Mouse (Mus musculus) G1E-ER4 (cell line): ENCODE data around the gene Fam20c. TPM values are rescaled to one million over a fixed set of nuclear protein-coding genes. Genes with fewer than 3 reads are reported as not detected.

Experiments used
- GATA1 ChIP-seq: IDR thresholded peaks from one replicate; pipeline ENCODE4 v1.8.0; 2012; ENCODE audit warnings: low read length, inconsistent platforms
- polyA plus RNA-seq: library from polyadenylated mRNA; stranded (reverse); fragments of >175 nt; gene quantifications from 2 replicates; pipeline ENCODE4 v1.2.3, GENCODE M21; 2012

Fam20c gene
- polyA plus RNA-seq, 1 experiment: 0.01 TPM

DNA sequence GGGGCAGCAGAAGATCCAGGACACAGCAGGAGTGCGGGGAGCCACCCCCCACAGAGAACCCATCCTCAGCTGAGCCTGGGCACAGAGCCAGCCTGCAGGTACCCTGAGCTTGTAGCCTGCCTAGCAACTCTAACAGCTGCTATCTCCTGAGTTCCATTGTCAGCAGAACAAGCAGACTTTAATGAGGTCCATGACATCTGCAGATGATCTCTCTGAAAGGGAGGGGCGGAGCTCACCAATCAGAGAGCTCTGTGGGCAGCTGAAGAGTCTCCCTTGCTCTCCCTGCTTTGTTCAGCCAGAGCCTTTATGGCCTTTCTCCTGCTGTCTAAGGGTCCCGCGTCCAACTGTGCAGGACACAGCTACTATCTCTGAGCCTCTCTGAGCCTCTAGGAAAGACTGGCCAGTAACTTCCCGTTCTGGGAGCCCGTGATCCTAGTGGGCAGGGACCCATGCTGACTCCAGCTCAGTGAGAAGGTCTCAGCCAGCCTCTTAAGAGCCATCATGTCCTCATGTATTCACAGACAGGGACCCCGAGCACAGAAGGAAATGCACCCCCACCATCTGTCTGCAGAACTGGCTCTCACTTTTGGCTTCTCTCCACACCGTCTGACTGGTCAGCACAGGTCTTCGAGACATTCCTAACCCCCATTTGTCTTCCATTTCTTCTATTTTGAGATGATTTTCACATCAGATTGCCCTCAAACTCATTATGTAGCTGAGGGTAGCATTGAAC, 24.6 kb downstream of the Fam20c start:
- no peak for TF ChIP-seq GATA1

DNA sequence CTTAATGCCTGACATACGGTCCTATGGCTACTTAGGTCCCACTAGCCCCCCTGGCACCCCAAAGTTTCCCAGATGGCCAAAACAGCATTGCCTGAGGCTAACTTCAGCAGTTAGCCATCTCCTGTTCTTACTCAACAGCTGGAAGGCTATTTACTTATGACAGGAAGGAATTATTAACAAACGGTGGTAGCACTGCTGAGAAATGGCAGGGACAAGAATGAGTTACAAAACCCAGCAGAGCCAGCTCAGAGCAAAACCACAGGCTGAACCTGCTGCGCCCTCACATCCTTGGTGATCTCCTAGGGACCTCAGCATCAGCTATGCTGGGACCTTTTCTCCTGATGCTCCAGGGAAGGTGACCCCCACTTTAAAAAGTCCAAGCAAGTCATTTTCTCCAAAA, 25.3 kb downstream of the Fam20c start:
- TF ChIP-seq GATA1: no peak

DNA sequence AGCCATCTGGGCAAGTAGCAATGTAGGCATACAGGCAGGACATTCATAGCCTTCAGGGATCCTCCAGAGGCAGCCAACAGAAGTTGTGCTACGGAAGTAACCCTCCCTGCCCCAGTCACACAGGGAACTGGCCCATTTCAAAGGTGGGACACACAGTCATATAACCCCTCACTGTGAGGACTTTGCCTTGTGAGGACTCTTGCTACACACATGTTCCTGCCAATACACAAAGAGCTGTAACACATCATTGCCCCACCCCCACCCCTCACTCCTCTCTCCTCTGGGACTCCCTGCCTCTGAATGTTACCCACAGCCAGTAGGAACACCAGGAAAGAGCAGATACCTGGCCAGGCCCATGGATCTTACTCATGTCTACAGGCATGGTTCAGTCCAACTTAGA, 28.4 kb downstream of the Fam20c start:
- TF ChIP-seq GATA1: no peak

DNA sequence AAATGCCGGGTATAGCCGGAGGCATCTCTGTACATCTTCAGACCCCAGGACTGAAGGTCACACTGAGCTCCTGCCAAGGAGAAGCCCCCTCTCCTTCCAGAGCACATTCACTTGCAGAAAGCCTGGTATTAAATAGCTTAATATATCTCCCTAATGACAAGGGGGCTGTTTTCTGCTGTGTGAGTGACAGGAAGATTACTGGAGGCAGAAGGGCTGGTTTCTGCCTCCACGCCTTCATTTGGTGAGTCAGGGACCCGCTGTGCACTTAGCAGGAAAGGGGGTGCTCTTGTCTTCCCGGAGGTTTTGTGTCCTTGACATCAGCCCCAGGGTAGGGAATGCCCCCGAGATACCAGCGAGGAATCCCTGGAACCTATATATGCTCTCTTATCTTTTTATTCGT, 28.9 kb downstream of the Fam20c start:
- TF ChIP-seq GATA1: no peak

DNA sequence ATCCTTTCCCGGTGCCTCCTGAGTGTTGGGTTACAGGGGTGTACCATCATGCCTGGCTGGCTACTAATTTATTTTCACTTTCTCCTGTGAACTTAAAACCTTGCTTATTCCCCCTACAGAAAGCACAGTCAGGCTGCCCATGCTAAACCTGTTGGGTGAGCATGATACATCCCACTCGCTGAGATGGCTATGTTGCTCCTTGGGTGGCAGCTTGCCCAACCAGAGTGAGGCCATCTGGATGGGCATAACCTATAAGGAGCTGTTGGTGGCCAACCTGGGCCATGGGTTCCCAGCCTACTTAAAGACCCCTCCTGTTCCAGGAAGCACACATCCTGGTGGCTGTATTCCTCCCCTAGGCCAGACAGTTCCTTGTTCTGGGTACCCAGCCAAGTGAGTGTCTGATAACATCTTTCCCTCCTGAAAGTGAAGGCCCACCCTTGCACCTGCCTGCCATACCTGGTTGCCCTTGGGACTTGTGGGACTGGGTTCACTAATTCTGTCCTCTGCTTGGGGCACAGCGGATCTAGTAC, 31.7 kb downstream of the Fam20c start:
- TF ChIP-seq GATA1: no peak

DNA sequence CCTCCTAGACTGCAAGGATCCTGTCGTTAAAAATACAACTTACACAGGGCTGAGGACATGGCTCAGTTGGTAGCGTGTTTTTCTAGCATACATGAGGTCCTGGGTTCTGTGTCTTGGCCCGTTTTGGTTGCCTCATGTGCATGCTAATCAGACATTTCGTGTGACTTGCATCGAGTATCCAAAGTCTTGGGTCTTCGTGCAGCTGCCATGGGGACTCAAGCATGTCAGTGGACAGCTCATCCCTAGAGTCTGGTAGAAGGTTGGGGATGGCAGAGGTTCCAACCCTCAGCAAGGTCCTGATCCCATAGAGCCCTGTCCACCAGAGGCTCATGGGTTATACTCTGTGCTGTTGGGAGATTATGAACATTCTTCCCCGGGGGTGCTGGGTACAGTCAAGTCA, 33.3 kb downstream of the Fam20c start:
- TF ChIP-seq GATA1: no peak

DNA sequence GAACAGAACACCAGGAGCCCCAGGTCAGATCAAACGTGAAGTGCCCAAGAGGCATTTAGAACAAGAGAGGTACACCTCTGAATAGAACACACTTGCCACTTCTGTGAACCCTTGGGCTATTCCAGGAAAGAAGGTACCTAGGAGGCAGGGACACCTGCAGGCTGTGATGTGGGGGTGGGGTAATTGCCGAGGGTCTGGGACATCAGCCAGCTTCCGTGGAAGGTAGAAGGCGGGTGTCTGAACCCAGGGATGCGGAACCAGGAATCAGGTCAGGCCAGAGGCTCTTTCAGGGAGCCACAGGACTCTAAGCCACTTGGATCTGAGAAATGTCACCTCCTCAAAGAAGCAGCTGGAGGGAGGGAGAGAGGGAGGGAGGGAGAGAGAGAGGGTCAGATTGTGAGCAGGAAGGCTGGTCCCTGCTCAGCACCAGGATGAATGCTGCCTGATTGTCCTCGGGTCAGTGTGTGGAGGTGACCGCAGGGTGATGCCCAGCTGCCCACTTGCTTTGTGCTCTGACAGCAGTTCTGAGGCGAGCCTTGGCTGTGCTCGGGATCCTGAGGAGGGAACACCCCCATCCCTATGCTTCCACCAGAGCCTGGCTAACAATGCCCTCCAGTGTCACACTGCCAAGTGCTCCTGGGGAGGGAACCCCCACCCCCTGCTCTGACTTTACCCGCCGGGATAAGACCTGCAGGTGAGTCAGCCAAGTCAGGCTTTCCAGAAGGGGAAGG, 34.3 kb downstream of the Fam20c start:
- TF ChIP-seq GATA1: no peak

DNA sequence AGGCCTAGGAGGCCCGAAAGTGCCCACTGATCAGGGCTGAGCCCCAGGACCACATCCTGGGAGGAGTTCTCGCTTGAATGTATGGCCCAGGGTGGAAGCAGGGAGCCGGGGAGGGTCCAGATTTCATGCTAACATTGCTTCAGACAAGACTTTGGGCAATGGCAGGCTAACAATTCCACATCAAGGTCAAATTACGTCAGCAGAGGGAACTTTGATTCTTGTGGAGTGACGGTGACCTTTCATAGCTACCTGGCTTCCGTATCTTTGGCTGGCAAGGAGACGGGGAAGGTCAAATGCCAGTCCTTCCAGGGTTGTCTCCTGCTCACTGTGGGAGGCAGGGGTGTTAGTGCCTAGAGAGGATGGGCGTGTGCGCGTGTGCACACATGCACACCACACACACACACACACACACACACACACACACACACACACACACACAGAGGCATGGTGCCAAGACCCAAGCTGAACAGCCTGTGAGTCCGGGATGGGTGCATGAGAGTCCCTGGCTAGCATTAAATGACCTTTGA, 36.7 kb downstream of the Fam20c start:
- no peak for TF ChIP-seq GATA1

DNA sequence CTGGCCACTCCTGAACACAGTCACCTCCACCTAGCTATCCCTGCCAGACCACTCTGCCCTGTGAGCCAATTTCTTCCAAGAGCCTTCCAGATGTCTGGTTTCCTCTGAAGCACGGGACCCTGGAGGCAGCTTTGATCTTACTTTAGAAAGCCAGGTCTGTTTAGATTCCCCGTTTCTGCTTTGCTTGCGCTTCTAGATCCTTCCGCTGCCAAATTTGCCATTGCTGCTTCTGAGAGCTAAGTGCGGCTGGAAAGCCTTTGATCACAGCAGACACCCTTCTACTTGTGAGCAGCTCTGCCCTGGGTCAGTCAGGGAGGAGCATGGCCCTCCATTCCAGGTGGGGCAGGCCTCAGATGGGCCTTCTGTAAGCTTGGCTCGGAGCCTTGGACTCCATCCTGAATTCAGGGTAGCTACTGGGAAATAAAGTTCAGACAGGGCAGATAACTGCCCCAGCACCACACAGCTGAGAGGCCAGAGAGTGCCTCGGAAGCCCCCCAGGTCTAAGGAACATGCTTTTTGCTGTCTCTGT, 47.3 kb downstream of the Fam20c start:
- no peak for TF ChIP-seq GATA1

DNA sequence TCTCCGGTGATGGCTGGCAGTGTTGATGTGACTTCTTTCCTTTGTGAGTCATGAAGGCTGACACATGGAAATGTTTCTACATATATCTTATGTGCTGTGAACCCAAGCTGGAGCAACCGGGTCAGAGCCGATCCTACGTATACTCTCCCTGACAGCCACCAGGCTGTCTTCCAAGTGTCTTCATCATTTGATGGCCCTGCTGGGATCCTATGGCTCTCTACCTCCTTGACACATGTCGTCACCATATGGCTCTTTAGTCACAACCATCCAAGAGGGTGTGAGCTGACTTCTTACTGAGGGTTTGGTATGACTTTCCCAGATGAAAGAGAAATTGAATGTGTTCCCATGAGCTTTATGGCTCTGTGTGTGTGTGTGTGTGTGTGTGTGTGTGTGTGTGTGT, 50.0 kb downstream of the Fam20c start:
- no peak for TF ChIP-seq GATA1

DNA sequence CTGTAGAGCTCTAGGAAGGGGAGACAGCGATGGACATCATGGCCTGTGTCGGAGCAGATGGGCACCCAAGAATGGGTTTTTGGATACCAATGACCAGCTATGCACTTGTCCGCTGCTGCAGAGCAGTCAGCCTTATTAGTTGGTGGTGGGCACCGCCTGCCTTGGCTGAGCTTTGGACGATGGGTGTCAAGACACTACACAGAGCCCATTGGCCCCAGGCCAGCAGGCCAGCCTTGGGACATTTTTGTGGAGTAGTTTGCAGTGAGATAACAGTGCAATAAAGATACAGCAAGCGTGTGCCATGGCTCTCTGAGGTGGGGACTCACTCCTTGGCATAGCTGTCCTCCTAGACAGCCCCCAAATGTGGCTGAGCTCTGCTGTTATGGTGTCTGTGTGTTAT, 55.5 kb downstream of the Fam20c start:
- no peak for TF ChIP-seq GATA1

DNA sequence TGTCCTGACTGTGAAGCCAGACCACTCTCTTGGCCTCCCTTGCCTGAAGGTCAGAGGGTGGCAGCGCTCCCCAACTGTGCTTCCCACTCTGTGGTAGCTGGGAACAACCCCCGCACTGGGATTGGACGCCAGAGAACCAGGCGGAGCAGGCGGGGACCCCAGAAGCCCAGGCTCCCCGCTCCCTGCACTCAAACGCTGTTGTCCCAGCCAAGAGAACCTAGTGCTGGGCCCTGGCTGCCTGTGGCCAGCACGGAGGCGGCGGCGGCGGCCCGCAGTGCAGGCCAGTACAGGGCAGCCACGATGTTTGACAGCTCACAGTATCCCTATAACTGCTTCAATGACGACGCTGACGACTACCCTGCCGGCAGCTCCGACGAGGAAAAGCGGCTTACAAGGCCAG, 65.5 kb downstream of the Fam20c start, which contains the start of gene Gm5294:
Gene Gm5294, plus strand, starts transcription at position 301 of the 400 bp plus-strand sequence.
- no peak for TF ChIP-seq GATA1

DNA sequence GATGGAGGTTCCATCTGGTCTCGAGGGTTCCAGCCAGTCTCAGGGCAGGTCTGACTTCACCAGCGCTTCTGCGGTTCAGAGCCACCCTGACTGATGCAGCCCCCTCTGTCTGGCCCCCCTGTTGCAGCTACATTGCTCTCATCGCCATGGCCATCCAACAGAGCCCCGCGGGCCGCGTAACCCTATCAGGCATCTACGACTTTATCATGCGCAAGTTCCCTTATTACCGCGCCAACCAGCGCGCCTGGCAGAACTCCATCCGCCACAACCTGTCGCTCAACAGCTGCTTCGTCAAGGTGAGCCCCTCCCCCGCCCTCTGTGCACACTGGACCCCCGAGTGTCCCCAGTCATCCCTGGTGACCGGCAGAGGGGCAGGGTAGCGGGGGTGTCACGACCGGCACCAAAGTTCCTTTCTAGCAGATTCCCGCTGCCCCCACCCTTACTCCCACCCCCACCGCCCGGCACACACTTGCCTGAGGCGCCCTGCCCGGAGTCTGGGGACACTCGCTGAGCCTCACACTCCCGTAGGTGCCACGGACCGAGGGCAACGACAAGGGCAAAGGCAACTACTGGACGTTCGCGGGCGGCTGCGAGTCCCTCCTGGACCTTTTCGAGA, 66.5 kb downstream of the Fam20c start:
- no peak for TF ChIP-seq GATA1

DNA sequence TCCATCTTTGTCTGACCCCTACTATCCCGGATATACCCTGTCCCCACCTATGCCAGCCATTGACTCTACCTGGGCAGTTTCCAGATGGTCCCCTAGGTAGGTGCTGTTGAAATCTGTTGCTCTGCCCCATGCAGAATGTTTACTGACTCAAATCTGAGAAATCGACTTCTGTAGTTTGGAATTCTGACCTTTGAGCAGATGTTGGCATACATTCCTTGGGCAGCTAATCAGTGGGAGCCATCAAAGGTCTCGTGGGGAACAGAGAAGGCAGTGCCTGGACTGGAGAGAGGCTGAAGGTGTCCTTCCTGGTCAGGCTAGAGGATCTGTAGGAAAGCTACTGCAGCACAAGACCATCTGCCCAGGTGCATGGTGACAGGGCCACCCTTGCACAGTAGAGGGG, 70.8 kb downstream of the Fam20c start:
- TF ChIP-seq GATA1: no peak

DNA sequence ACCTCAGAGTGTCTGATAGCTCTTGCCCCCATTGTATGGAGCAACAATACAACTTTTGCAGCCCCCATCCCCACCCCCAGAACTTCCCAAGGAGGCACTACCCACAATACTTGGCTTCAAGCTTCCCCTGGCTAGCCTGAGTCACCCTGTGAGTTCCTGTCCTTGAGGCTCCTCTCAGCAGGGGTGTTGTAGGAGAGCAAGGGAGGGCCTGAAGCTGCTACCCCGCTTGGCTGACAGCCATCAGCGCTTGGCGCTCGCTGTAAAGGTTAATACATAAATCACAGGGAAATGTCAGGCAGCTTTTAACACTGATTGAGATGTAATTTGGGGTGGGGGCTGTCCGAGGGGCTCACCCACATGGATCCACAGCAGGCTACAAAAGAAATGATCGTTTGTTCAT, 79.1 kb downstream of the Fam20c start:
- no peak for TF ChIP-seq GATA1

DNA sequence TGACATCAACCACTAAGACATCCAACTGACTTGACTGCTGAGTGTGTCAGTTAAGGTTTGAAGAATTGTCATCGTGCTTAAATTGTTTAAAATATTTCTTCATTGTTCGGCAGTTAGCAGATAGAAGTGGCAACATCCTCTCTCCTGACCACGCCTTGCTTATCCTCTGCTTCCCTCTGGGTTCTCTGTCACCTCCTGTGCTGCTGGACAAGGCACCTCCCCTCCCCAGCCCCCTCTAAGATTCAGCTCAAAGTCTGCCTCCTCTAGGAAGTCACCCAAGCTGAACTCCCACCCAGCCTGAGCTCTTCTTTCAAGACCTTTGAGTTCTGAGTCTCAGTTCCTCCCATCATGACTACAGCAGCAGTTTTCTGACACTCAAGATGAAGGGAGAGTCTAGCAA, 80.6 kb downstream of the Fam20c start:
- no peak for TF ChIP-seq GATA1
